Mouse (Mus musculus): ENCODE data around the gene Cdr2l. TPM values are rescaled to one million over a fixed set of nuclear protein-coding genes. Genes with fewer than 3 reads are reported as not detected.
"Not testable (repeated sequence)": the region's sequence is repeated elsewhere in the genome, so short reads cannot be mapped to it uniquely, and the experiment has no call there.

The Cdr2l gene
- polyA plus RNA-seq, 1 experiment from 2014 or later, result 11.3 TPM

DNA sequence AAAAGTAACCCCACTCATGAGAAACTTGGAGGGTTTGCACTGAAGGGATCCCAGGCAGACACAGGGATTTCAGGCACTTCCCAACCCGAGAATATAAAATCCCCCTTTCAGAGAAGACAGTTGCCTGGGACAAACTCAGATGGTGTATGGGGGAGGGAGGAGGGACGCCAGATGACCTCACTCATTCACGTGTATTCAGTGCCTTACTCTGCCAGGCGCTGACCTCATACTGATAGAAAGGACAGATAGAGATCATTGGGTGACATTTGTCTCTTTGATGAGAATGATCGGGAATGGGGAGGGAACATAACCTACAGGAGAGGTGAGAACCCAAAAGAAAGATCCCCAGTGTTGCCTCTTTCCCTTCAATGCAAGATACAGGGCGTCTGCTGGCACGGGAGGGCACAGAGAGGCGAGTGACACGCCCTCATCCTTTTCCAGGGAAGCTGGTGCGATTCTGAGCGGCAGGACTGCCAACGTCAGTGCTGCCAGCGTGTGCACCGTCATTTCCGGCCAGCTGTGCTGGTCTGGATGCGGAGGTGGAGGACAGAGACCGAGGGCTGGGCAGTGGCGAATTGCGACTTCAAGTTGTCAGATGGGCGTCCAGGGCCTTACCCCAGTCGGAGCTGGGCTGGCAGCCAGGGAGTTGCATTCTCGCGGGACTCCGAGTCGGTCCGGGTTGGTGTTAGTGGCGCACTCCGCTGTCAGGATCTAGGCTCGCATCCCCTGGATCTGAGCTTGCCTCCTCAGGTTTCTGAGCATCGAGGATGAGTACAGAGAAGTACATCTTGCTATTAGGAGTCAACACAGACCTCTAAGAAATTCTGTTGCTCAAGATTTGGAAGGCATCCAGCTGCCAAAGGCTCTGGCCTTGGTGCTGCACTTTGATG, 7.7 kb upstream of the Cdr2l start:
- peak overlapping the region; percentile 61 for H3K4me3 ChIP-seq
- 2% methylated on average over 30 of the region's 30 CpGs for WGBS
- 0 out of 2 replicates have a peak, but pooled peaks cover 4% of the 10 kb centered on the region for H3K9me3 ChIP-seq
- peaks cover 82% of the 10 kb centered on the region for H3K27me3 ChIP-seq (ENCODE audit: insufficient read depth, poor library complexity, severe bottlenecking)
- no peak for DNase-seq (ENCODE audit: low spot score)
- peak overlapping the region; percentile 52; the same call in 1 of the 2 replicates for H3K27ac ChIP-seq
- H3K36me3 ChIP-seq, result no peaks in the 10 kb centered on the region
- peaks cover 11% of the 10 kb centered on the region for H3K4me1 ChIP-seq

GRCm38 (mm10) chr11:115374695-115375425, 6.9 kb upstream of the Cdr2l start:
- Histone ChIP-seq H3K4me1 (peaks cover 11% of the 10 kb centered on the region), H3K36me3 (no peaks in the 10 kb centered on the region), H3K4me3 (0 out of 2 replicates have a peak overlapping the region, but pooled peaks have one; percentile 61), H3K27me3 (ENCODE audit: insufficient read depth, poor library complexity, severe bottlenecking) (peaks cover 74% of the 10 kb centered on the region), H3K9me3 (0 out of 2 replicates have a peak, but pooled peaks cover 4% of the 10 kb centered on the region), H3K27ac (no peak overlapping the region)
- 55% methylated on average over 12 of the region's 12 CpGs for WGBS
- no peak for DNase-seq (ENCODE audit: low spot score)

GRCm38 (mm10) chr11:115376722-115377121, 5.0 kb upstream of the Cdr2l start:
- Histone ChIP-seq H3K27me3 (ENCODE audit: insufficient read depth, poor library complexity, severe bottlenecking) (peaks cover 57% of the 10 kb centered on the region), H3K9me3 (0 out of 2 replicates have a peak, but pooled peaks cover 4% of the 10 kb centered on the region), H3K4me3 (no peak overlapping the region), H3K36me3 (no peaks in the 10 kb centered on the region), H3K4me1 (peaks cover 17% of the 10 kb centered on the region), H3K27ac (no peak overlapping the region)
- 62% methylated on average over 7 of the region's 7 CpGs for WGBS
- no peak for DNase-seq (ENCODE audit: low spot score)

GRCm38 (mm10) chr11:115377254-115377653, 4.5 kb upstream of the Cdr2l start:
- DNase-seq (ENCODE audit: low spot score), result no peak
- H3K4me1 ChIP-seq, result peaks cover 18% of the 10 kb centered on the region
- no peaks in the 10 kb centered on the region for H3K36me3 ChIP-seq
- H3K27ac ChIP-seq, result no peak overlapping the region
- H3K9me3 ChIP-seq, result 0 out of 2 replicates have a peak, but pooled peaks cover 4% of the 10 kb centered on the region
- 88% methylated on average over 4 of the region's 4 CpGs for WGBS
- H3K27me3 ChIP-seq (ENCODE audit: insufficient read depth, poor library complexity, severe bottlenecking), result peaks cover 52% of the 10 kb centered on the region
- no peak overlapping the region for H3K4me3 ChIP-seq

DNA sequence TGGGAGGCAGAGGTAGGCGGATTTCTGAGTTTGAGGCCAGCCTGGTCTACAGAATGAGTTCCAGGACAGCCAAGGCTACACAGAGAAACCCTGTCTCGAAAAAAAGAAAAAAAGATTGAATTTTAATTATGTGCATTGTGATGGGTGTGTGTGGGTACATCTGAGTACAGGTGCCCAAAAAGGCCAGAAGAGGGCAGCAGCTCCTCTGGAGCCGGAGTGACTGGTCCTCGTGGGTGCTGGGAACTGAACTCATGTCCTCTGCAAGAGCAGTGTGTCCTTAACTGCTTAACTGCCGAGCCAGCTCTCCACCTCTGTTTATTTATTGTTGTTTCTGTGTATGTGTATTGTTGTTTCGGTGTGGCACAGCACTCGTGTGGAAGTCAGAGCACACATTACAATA, 3.9 kb upstream of the Cdr2l start:
- no peak for DNase-seq (ENCODE audit: low spot score)
- Histone ChIP-seq H3K4me1 (peaks cover 24% of the 10 kb centered on the region), H3K36me3 (no peaks in the 10 kb centered on the region), H3K9me3 (0 out of 2 replicates have a peak, but pooled peaks cover 4% of the 10 kb centered on the region), H3K4me3 (no peak overlapping the region), H3K27ac (no peak overlapping the region), H3K27me3 (ENCODE audit: insufficient read depth, poor library complexity, severe bottlenecking) (peaks cover 48% of the 10 kb centered on the region)
- WGBS, result 83% methylated on average over 7 of the region's 7 CpGs

- Histone ChIP-seq H3K4me3 (peak overlapping the region; percentile 74), H3K36me3 (no peaks in the 10 kb centered on the region), H3K27me3 (ENCODE audit: insufficient read depth, poor library complexity, severe bottlenecking) (peaks cover 46% of the 10 kb centered on the region), H3K27ac (peak overlapping the region; percentile 88), H3K4me1 (peaks cover 43% of the 10 kb centered on the region), H3K9me3 (0 out of 2 replicates have a peak, but pooled peaks cover 4% of the 10 kb centered on the region)
- DNase-seq (ENCODE audit: low spot score), result no peak
- WGBS, result 12% methylated on average over 9 of the region's 9 CpGs
Observed at GRCm38 (mm10) chr11:115381276-115381675, 440 bp upstream of the Cdr2l start.

DNA sequence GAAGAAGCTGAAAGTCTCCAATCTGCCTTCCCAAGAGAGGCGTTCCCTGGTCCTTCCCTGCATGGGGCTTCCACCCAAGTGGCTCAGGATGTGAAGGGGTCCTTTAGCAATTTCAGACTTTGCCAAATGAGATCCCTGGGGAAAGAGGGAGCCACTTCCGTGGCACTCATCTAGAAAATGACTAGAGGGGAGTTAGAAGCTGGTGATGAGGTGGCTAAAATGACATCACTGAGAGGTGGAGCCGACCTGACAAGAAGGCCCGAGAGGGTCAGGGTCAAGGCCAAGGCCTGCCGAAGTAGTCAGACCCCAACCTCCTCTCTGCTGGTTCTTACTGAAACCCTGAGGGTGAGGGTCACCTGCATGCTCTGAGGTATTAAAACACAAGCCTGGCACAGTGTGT, 1.2 kb downstream of the Cdr2l start:
- H3K27ac ChIP-seq, result peak overlapping the region; percentile 88
- peaks cover 43% of the 10 kb centered on the region for H3K4me1 ChIP-seq
- H3K36me3 ChIP-seq, result no peaks in the 10 kb centered on the region
- DNase-seq (ENCODE audit: low spot score), result no peak
- H3K9me3 ChIP-seq, result 0 out of 2 replicates have a peak, but pooled peaks cover 3% of the 10 kb centered on the region
- H3K27me3 ChIP-seq (ENCODE audit: insufficient read depth, poor library complexity, severe bottlenecking), result peaks cover 36% of the 10 kb centered on the region
- WGBS, result 16% methylated on average over 5 of the region's 5 CpGs
- peak overlapping the region; percentile 74 for H3K4me3 ChIP-seq

DNA sequence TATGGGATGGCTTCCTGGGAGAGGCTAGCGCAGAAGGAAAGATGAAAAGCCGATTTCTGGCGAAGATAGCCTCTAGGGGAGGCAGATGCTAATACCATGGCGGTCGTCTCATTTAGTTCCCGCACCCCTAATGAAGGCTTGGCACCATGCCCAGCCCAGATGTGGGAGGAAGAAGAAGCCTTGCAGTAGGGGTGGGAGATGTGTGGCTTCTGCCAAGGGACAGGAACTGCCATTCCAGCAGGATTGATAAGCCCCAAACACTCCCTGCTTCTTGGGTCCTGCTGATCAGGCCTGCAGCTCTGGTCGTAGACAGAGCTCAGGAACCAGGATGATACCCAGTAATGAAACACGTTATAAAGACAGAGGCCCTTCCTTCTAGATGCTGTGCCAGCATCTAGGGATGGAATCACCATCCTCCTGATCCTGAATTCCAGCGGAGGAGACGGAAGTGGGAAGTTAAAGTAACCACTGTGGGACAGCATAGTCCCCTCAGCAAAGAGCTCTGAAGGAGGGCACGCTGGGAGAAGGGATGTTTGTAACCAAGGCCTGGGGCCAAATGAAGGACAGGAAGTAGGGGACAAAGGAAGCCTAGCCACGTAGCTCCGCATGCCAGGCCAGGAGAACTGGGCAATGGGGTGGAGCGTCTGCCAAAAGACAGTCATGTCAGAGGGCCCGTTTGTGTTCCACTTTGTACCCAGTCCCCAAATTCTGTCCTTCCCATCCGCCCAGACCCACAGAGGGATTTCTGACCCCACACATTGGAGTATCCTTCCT, 2.2 kb downstream of the Cdr2l start:
- peaks cover 43% of the 10 kb centered on the region for H3K4me1 ChIP-seq
- peak overlapping the region; percentile 42 for H3K27ac ChIP-seq
- H3K27me3 ChIP-seq (ENCODE audit: insufficient read depth, poor library complexity, severe bottlenecking), result peaks cover 33% of the 10 kb centered on the region
- WGBS, result 58% methylated on average over 16 of the region's 16 CpGs
- H3K4me3 ChIP-seq, result peak overlapping the region; percentile 74
- DNase-seq (ENCODE audit: low spot score), result no peak
- no peaks in the 10 kb centered on the region for H3K9me3 ChIP-seq
- no peaks in the 10 kb centered on the region for H3K36me3 ChIP-seq

DNA sequence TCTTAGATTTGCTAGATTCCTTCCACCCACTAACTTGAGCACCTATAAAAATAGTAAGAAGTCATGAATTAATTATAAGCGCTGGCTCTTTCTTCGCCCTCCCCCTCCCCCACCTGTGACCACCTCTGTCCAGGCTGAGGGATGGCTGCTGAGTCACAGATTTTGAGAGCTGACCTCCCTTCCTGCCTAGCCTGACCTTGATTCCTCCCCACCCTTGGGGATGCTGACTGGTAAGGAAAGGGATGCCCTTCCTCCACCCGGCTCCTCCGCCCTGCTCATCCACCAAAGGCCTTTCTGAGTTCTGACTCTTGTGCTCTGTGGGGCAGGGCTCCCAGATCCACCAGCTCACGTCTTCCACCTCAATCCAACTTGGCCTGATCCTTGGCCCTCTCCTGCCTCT, 2.9 kb downstream of the Cdr2l start:
- WGBS, result 65% methylated on average over 5 of the region's 5 CpGs
- Histone ChIP-seq H3K27ac (peak overlapping the region; percentile 56), H3K27me3 (ENCODE audit: insufficient read depth, poor library complexity, severe bottlenecking) (peaks cover 33% of the 10 kb centered on the region), H3K4me3 (peak overlapping the region; percentile 18; the same call in 1 of the 2 replicates), H3K36me3 (no peaks in the 10 kb centered on the region), H3K4me1 (peaks cover 43% of the 10 kb centered on the region), H3K9me3 (no peaks in the 10 kb centered on the region)
- no peak for DNase-seq (ENCODE audit: low spot score)

- H3K4me3 ChIP-seq; H3K9me3 ChIP-seq; DNase-seq (ENCODE audit: low spot score); H3K27ac ChIP-seq: not testable (repeated sequence)
- H3K27me3 ChIP-seq (ENCODE audit: insufficient read depth, poor library complexity, severe bottlenecking), result peaks cover 39% of the 10 kb centered on the region
- H3K4me1 ChIP-seq, result peaks cover 37% of the 10 kb centered on the region
- peaks cover 18% of the 10 kb centered on the region; the same call in 1 of the 2 replicates for H3K36me3 ChIP-seq
- WGBS, result 80% methylated on average over 3 of the region's 3 CpGs
Observed at GRCm38 (mm10) chr11:115386859-115387258, 5.1 kb downstream of the Cdr2l start.

GRCm38 (mm10) chr11:115391358-115391757, 9.6 kb downstream of the Cdr2l start:
- 89% methylated on average over 7 of the region's 7 CpGs for WGBS
- Histone ChIP-seq H3K27me3 (ENCODE audit: insufficient read depth, poor library complexity, severe bottlenecking) (peaks cover 38% of the 10 kb centered on the region; the same call in 1 of the 2 replicates), H3K4me1 (peaks cover 9% of the 10 kb centered on the region; the same call in 1 of the 2 replicates), H3K9me3 (no peaks in the 10 kb centered on the region), H3K36me3 (peaks cover 53% of the 10 kb centered on the region), H3K4me3 (no peak overlapping the region), H3K27ac (no peak overlapping the region)
- no peak for DNase-seq (ENCODE audit: low spot score)

- no peak for DNase-seq (ENCODE audit: low spot score)
- Histone ChIP-seq H3K4me1 (peaks cover 13% of the 10 kb centered on the region; the same call in 1 of the 2 replicates), H3K36me3 (peaks cover 53% of the 10 kb centered on the region), H3K4me3 (peak overlapping the region; percentile 48), H3K27me3 (ENCODE audit: insufficient read depth, poor library complexity, severe bottlenecking) (peaks cover 38% of the 10 kb centered on the region; the same call in 1 of the 2 replicates), H3K9me3 (no peaks in the 10 kb centered on the region), H3K27ac (peak overlapping the region; percentile 45; the same call in 1 of the 2 replicates)
- WGBS, result 46% methylated on average over 34 of the region's 34 CpGs
Observed at GRCm38 (mm10) chr11:115393721-115394325, 12.1 kb downstream of the Cdr2l start.
